Mouse (Mus musculus) forebrain, embryonic 10.5 days (tissue): ENCODE data around the gene Cltb. TPM values are rescaled to one million over a fixed set of nuclear protein-coding genes. Genes with fewer than 3 reads are reported as not detected.
A peak's percentile ranks its signal among the peaks of the same experiment; 100 is the strongest.
"Not testable (repeated sequence)": the region's sequence is repeated elsewhere in the genome, so short reads cannot be mapped to it uniquely, and the experiment has no call there.

Experiments
- DNase-seq: peaks from one replicate; pipeline ENCODE4 v3.0.0-alpha.2; 2017; ENCODE audit warnings: low spot score; ENCODE audit errors: extremely low spot score
- H3K27ac ChIP-seq: fragments of 300-500 bp; sonication (generic); 2 replicates; pipeline ENCODE4 v1.5.1; 2016; ENCODE audit warnings: mild to moderate bottlenecking
- H3K27me3 ChIP-seq: fragments of 300-500 bp; sonication (generic); 2 replicates; pipeline ENCODE4 v1.6.1; 2016; ENCODE audit warnings: mild to moderate bottlenecking; ENCODE audit not compliant: poor library complexity, severe bottlenecking
- H3K36me3 ChIP-seq: fragments of 300-500 bp; sonication (generic); replicated peaks from 2 replicates; pipeline ENCODE4 v1.6.1; 2016; ENCODE audit warnings: mild to moderate bottlenecking, moderate library complexity
- H3K4me1 ChIP-seq: fragments of 300-500 bp; sonication (generic); 2 replicates; pipeline ENCODE4 v1.6.1; 2016
- H3K4me3 ChIP-seq: fragments of 300-500 bp; sonication (generic); 2 replicates; pipeline ENCODE4 v1.5.1; 2016; ENCODE audit warnings: mild to moderate bottlenecking, moderate library complexity
- H3K9me3 ChIP-seq: fragments of 300-500 bp; sonication (generic); 2 replicates; pipeline ENCODE4 v1.6.1; 2016; ENCODE audit warnings: mild to moderate bottlenecking, moderate library complexity
- WGBS: fragments of 180-500 bp; shearing (Covaris S2); methylation state at CpG from one replicate; pipeline ENCODE4 v1.1.7; 2016; 5-methylcytosine and 5-hydroxymethylcytosine counted together
- polyA plus RNA-seq: library from polyadenylated mRNA; unstranded; fragments of >200 nt; fragmentation: Nextera tagmentation; extraction: Ambion mirVana; gene quantifications from 2 replicates; pipeline ENCODE4 v1.2.1, GENCODE M21; 2016

The Cltb gene
- 12.4 and 15.3 TPM in 2 replicates for polyA plus RNA-seq

DNA sequence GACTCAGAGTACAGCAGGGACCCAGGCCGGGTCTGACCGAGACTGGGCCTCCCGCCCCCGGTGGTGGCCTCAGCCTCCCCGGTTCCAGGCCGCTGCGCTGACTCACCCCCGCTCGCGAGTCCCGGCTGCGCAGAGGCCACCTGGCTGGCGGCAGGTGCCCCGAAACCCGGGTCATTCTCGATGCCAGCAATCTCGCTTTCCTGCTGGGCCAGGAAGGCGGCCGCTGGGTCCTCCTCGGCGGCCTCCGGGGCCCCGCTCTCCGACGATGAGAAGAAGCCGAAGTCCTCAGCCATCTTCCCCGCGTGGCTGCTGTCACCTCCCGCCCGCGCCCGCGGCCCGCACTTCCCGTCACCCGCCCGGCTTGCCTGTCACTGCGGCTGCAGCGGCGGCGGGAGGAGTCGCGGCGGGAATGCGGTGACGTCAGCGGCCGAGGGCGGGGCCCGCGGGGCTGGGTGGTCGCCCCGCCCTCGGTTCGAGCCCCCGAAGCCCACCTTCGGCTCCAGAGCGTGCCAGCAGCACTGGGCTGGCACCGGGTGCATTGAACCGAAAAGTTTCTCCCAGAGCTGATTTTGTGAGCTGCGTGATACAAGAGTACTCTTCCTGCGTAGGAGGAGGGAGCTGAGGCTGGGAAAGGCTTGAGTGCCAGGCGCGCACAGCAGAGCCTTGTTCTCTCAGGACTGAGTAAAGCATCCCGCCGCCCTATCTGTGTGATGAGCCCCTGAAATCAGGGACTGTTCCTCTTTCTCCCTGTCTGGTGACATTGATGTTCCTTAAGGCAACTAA, at the start of gene Cltb:
Gene Cltb (minus strand): TSS at position 373 of the 783 bp plus-strand sequence.
- H3K27me3 ChIP-seq = peaks cover 54% of the 10 kb centered on the region
- peak within 1 kb of the TSS; percentile 76 for H3K27ac ChIP-seq
- DNase-seq = peak; percentile 76
- peak within 1 kb of the TSS; percentile 68 for H3K4me3 ChIP-seq
- H3K36me3 ChIP-seq = no peaks in the 10 kb centered on the region
- H3K9me3 ChIP-seq = no peaks in the 10 kb centered on the region
- under 1% methylated on average over 66 of the region's 66 CpGs for WGBS
- H3K4me1 ChIP-seq = peaks cover 28% of the 10 kb centered on the region

- Histone ChIP-seq H3K4me3 (no peak overlapping the region), H3K9me3 (no peaks in the 10 kb centered on the region), H3K4me1 (no peaks in the 10 kb centered on the region), H3K27me3 (no peaks in the 10 kb centered on the region), H3K36me3 (peaks cover 90% of the 10 kb centered on the region), H3K27ac (no peak overlapping the region)
- DNase-seq = no peak
- WGBS = 65% methylated on average over 5 of the region's 5 CpGs
These were observed 49.7 kb upstream of the Cltb start for GRCm38 (mm10) chr13:54660877-54661276.

DNA sequence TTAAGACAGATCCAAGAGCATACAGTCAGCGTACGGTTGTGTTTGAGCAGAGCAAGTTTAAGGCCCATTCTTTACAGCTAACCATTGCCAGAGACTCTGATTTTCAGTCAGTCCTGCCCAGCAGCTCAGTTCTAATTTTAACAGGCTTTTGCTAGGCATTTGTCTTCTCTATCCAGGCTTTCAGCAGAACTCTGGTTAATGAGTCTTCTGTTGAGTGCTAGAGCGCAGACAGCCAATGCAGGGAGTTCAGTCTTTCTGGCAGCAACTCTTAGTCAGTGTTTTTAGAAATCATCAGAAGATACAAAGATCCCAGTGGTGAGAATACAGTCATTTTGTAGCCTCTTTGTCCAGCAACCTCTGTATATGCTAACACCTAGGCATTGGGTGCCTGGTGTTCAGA, 39.3 kb upstream of the Cltb start:
- 94% methylated on average over 3 of the region's 3 CpGs for WGBS
- H3K27ac ChIP-seq = no peak overlapping the region
- no peaks in the 10 kb centered on the region for H3K27me3 ChIP-seq
- DNase-seq = no peak
- H3K4me3 ChIP-seq = no peak overlapping the region
- no peaks in the 10 kb centered on the region for H3K4me1 ChIP-seq
- peaks cover 100% of the 10 kb centered on the region for H3K36me3 ChIP-seq
- no peaks in the 10 kb centered on the region for H3K9me3 ChIP-seq

- WGBS = 94% methylated on average over 3 of the region's 3 CpGs
- no peak overlapping the region for H3K27ac ChIP-seq
- peaks cover 88% of the 10 kb centered on the region for H3K36me3 ChIP-seq
- no peaks in the 10 kb centered on the region for H3K27me3 ChIP-seq
- no peaks in the 10 kb centered on the region for H3K9me3 ChIP-seq
- H3K4me3 ChIP-seq = no peak overlapping the region
- DNase-seq = no peak
- no peaks in the 10 kb centered on the region for H3K4me1 ChIP-seq
These were observed 23.9 kb upstream of the Cltb start for GRCm38 (mm10) chr13:54635011-54635410.

DNA sequence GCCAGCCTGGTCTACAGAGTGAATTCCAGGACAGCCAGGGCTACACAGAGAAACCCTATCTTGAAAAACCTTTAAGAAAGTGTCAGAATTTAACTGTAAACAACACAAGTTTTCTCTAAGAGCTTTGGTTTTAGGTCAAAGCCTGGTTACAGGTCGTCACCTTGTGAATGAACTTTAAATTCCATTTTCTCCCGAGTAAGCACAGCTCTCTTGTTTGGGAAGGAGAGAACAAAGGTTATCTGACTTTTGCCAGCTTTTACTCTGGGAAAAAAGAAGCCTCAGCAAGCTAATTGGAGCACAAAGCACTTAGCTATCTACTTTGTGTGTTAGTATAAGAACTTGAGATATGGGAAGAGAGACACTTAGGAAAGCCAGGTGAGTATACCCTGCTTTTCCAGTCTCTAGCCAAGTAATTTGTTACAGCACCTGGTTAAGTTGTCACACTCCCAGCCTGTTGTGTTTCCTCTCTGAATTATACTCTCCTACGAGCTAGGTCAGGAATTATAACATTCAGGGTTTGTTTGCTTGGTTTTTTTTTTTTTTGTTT, 21.7 kb upstream of the Cltb start:
- H3K4me1 ChIP-seq = no peaks in the 10 kb centered on the region
- 89% methylated on average over 3 of the region's 3 CpGs for WGBS
- no peak overlapping the region for H3K4me3 ChIP-seq
- no peaks in the 10 kb centered on the region for H3K27me3 ChIP-seq
- H3K36me3 ChIP-seq = peaks cover 78% of the 10 kb centered on the region
- DNase-seq = no peak
- no peak overlapping the region for H3K27ac ChIP-seq
- H3K9me3 ChIP-seq = no peaks in the 10 kb centered on the region

DNA sequence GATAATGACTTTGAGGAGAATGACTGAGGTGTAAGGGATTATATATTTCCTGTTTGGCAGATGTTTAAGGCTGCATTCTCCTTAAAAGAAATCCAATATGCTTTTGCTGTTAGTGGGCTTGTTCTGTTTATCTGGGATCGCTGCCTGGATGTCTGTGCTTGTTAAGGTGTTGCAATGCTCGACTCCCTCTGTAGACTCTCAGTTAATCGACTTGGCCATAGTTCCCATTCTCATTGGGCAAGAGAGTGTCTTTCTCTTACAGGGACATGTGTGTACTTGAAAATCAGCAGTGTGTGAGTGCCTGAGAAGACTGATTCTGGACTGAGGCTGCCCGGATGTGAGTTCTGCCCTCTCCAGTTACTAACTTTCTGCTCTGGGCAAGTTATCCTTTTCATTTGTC, 18.0 kb upstream of the Cltb start:
- peaks cover 72% of the 10 kb centered on the region for H3K36me3 ChIP-seq
- H3K27ac ChIP-seq = no peak overlapping the region
- WGBS = 91% methylated on average over 4 of the region's 4 CpGs
- peaks cover 6% of the 10 kb centered on the region; the same call in 1 of the 2 replicates for H3K4me1 ChIP-seq
- no peak for DNase-seq
- no peaks in the 10 kb centered on the region for H3K9me3 ChIP-seq
- H3K4me3 ChIP-seq = no peak overlapping the region
- no peaks in the 10 kb centered on the region for H3K27me3 ChIP-seq

- DNase-seq = peak; percentile 48
- peaks cover 27% of the 10 kb centered on the region for H3K4me1 ChIP-seq
- H3K27me3 ChIP-seq = no peaks in the 10 kb centered on the region
- no peaks in the 10 kb centered on the region for H3K9me3 ChIP-seq
- H3K27ac ChIP-seq = peak overlapping the region; percentile 98
- H3K4me3 ChIP-seq = peak overlapping the region; percentile 97
- WGBS = 2% methylated on average over 27 of the region's 27 CpGs
- H3K36me3 ChIP-seq = peaks cover 26% of the 10 kb centered on the region
These were observed 10.9 kb upstream of the Cltb start for GRCm38 (mm10) chr13:54621960-54622521.

DNA sequence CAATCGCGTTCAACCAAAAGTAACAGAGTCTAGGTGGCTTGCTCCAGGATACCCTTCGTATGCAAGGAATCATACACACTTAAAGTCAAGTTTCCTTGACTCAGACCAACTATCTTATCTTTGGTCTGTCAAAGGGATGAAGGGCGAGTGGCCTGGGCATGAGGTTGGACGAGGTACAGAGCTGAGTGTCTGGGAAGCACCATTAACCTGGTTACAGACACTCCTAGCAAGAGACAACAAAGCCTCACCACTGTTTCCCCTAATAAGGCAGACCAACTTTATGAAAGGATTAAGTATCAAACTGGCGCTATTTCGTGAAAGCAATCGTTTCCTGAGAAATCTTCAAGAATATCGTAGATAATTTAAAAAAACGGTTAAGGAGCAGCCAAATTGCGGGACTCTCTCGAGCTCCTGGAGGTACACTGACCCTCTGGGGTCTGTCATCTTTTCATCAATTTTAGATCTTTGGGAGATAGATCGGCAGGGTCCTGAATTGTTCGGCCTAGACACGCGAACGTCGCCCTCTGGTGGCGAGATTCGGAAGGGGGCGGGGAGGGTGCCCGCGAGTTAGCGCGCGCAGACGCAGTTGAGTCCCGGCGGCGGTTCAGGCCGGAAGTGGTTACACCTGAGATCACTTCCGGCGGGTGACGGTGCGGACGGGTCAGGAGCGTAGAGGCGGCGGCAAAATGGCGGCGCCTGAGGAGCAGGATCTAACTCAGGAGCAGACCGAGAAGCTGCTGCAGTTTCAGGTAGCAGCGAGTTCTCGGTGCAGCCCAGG, 10.2 kb upstream of the Cltb start, which contains the start of gene Faf2:
Gene Faf2 (plus strand): TSS at position 630 of the 778 bp plus-strand sequence.
- peaks cover 20% of the 10 kb centered on the region for H3K36me3 ChIP-seq
- WGBS = 11% methylated on average over 44 of the region's 44 CpGs

DNA sequence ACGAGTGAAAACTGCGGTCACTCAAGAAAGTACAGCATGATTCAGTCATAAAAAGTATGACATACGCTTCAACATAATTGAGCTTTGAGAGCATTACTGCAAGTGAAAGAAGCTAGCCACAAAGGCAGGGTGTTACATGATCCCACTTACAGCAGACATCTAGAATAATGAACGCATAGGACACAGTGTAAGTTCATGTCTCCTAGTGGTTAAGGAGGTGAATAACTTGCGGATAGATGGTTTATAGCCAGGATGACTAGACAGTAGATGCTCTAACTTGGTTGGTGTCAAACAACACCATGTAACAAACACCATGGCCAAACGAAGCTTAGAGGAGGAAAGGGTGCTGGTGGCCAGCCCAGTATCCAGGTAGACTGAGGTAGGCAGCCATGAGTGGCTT, 5.9 kb upstream of the Cltb start:
- Histone ChIP-seq H3K27me3 (peaks cover 2% of the 10 kb centered on the region; the same call in 1 of the 2 replicates), H3K27ac (no peak overlapping the region), H3K9me3 (no peaks in the 10 kb centered on the region), H3K4me1 (peaks cover 4% of the 10 kb centered on the region; the same call in 1 of the 2 replicates), H3K36me3 (no peaks in the 10 kb centered on the region), H3K4me3 (no peak overlapping the region)
- WGBS = 74% methylated on average over 6 of the region's 6 CpGs
- no peak for DNase-seq

More for the DNA sequence above, 10.2 kb upstream of the Cltb start, which contains the start of gene Faf2:
- no peaks in the 10 kb centered on the region for H3K9me3 ChIP-seq
- H3K27me3 ChIP-seq = no peaks in the 10 kb centered on the region
- peak within 1 kb of the TSS; percentile 97 for H3K4me3 ChIP-seq
- peak within 1 kb of the TSS; percentile 98 for H3K27ac ChIP-seq
- peaks cover 27% of the 10 kb centered on the region for H3K4me1 ChIP-seq
- DNase-seq = peak; percentile 98

GRCm38 (mm10) chr13:54616307-54616706, 5.2 kb upstream of the Cltb start:
- 86% methylated on average over 8 of the region's 8 CpGs for WGBS
- Histone ChIP-seq H3K27me3 (peaks cover 4% of the 10 kb centered on the region), H3K36me3 (no peaks in the 10 kb centered on the region), H3K9me3 (no peaks in the 10 kb centered on the region), H3K4me1 (peaks cover 8% of the 10 kb centered on the region), H3K4me3 (no peak overlapping the region), H3K27ac (no peak overlapping the region)
- DNase-seq = no peak

- not testable (repeated sequence) for H3K9me3 ChIP-seq, H3K4me3 ChIP-seq, H3K27ac ChIP-seq, H3K36me3 ChIP-seq, DNase-seq
- Histone ChIP-seq H3K4me1 (peaks cover 28% of the 10 kb centered on the region), H3K27me3 (peaks cover 36% of the 10 kb centered on the region)
- 88% methylated on average over 8 of the region's 8 CpGs for WGBS
These were observed 2.0 kb upstream of the Cltb start for GRCm38 (mm10) chr13:54613141-54613540.

GRCm38 (mm10) chr13:54610613-54610971, 552 bp downstream of the Cltb start:
- 6% methylated on average over 13 of the region's 13 CpGs for WGBS
- H3K27me3 ChIP-seq = peaks cover 60% of the 10 kb centered on the region
- peak overlapping the region; percentile 76 for H3K27ac ChIP-seq

More at GRCm38 (mm10) chr13:54610613-54610971, 552 bp downstream of the Cltb start:
- H3K4me3 ChIP-seq = peak overlapping the region; percentile 68
- no peaks in the 10 kb centered on the region for H3K9me3 ChIP-seq
- no peaks in the 10 kb centered on the region for H3K36me3 ChIP-seq
- DNase-seq = peak; percentile 26
- H3K4me1 ChIP-seq = peaks cover 28% of the 10 kb centered on the region
